Comparison of ENCODE assay signal across 8 mouse cellular contexts in genomic region chr2:36230366-36230765, GRCm38 (mm10). TPM values are rescaled to one million over a fixed set of nuclear protein-coding genes. Genes with fewer than 3 reads are reported as not detected.
DNase-seq lines count a peak whose midpoint lies in the region; ATAC-seq and TF ChIP-seq lines count a peak whose summit lies in the region.

TSS of gene Ptgs1 (plus strand) at chr2:36230426.

- no peak for DNase-seq in testis, postnatal 14 days (ENCODE audit: low spot score)
- peak; percentile 57 for DNase-seq in heart, adult 9 months (ENCODE audit: low spot score in 2 of 2)
- peak; percentile 57 to 61 for DNase-seq in kidney, adult 8-10 months
- DNase-seq in liver, result peak; percentile 63
- DNase-seq in testis, postnatal 10 days (ENCODE audit: low spot score), result no peak

- peak; percentile 55; the same call in 1 of the 2 replicates for ATAC-seq in midbrain, embryonic 15.5 days (replicated peaks)

- TF ChIP-seq CTCF in testis, adult 2 months (IDR thresholded peaks at IDR 0.05; ENCODE audit: control insufficient read depth, insufficient read depth, insufficient replicate concordance, low read depth, low read length), result no peak
- TF ChIP-seq CTCF in cortical plate, adult 2 months (IDR thresholded peaks at IDR 0.05; ENCODE audit: extremely low read depth, insufficient read depth, low read length), result no peak

- H3K4me3 ChIP-seq in testis, adult 2 months (ENCODE audit: control insufficient read depth, low read depth, low read length), result peak within 1 kb of the TSS; percentile 14
- peak within 1 kb of the TSS; percentile 50 for H3K4me3 ChIP-seq in cortical plate, adult 2 months (ENCODE audit: insufficient read depth, low read length)
- H3K4me3 ChIP-seq in midbrain, embryonic 15.5 days, result peak within 1 kb of the TSS; percentile 26

- peak within 1 kb of the TSS; percentile 54 for H3K4me2 ChIP-seq in midbrain, embryonic 15.5 days

- H3K9me3 ChIP-seq in midbrain, embryonic 15.5 days, result no peaks in the 10 kb centered on the region

- no peak for TF ChIP-seq POLR2A in testis, adult 2 months (IDR thresholded peaks at IDR 0.05; ENCODE audit: control insufficient read depth, low read depth, low read length)
- TF ChIP-seq POLR2A in cortical plate, adult 2 months (IDR thresholded peaks at IDR 0.05; ENCODE audit: extremely low read depth, insufficient read depth, low read length), result peak; percentile 21; the same call in 1 of the 2 replicates

- peak within 1 kb of the TSS; percentile 15; the same call in 1 of the 2 replicates for H3K9ac ChIP-seq in midbrain, embryonic 15.5 days

- peaks cover 5% of the 10 kb centered on the region for H3K4me1 ChIP-seq in testis, adult 2 months (ENCODE audit: control insufficient read depth, insufficient read depth, low read length)
- no peaks in the 10 kb centered on the region for H3K4me1 ChIP-seq in cortical plate, adult 2 months (ENCODE audit: control insufficient read depth, insufficient read depth, low read length)
- peaks cover 9% of the 10 kb centered on the region for H3K4me1 ChIP-seq in midbrain, embryonic 15.5 days

- H3K36me3 ChIP-seq in testis, adult 2 months (ENCODE audit: control insufficient read depth, insufficient read depth, low read length), result no peaks in the 10 kb centered on the region
- no peaks in the 10 kb centered on the region for H3K36me3 ChIP-seq in midbrain, embryonic 15.5 days (replicated peaks)

- 2% methylated on average over 18 of the region's 18 CpGs for WGBS in midbrain, embryonic 15.5 days

- H3K27ac ChIP-seq in testis, adult 2 months (ENCODE audit: control insufficient read depth, insufficient read depth, low read depth, low read length), result no peak within 1 kb of the TSS
- H3K27ac ChIP-seq in cortical plate, adult 2 months (ENCODE audit: insufficient read depth, low read length), result no peak within 1 kb of the TSS
- H3K27ac ChIP-seq in midbrain, embryonic 15.5 days, result no peak within 1 kb of the TSS

- H3K27me3 ChIP-seq in testis, adult 2 months (ENCODE audit: control insufficient read depth, insufficient read depth, low read length), result no peaks in the 10 kb centered on the region
- peaks cover 3% of the 10 kb centered on the region; the same call in 1 of the 2 replicates for H3K27me3 ChIP-seq in midbrain, embryonic 15.5 days (replicated peaks)

RNA-seq across cellular contexts. Expression of gene Ptgs1, which starts in this region (rescaled TPM):
- 0.74 and 5.4 TPM in 2 replicates for polyA plus RNA-seq in testis, adult 2 months (2012; rRNA removed)
- 15.4 and 16.6 TPM in 2 replicates for polyA plus RNA-seq in cortical plate, adult 2 months (2012; rRNA removed)
- polyA plus RNA-seq in midbrain, embryonic 15.5 days (2015; fragmentation: Nextera tagmentation; extraction: Ambion mirVana), result 4.1 and 4.9 TPM in 2 replicates

Comparison
In these comparisons a context has a peak if more than half of its experiments do, and no peak if none do; other contexts are left out.
1. DNase-seq: peak in heart, adult 9 months (2 of 2), kidney, adult 8-10 months (2 of 2) and liver (single experiment); none in testis, postnatal 14 days (single experiment) and testis, postnatal 10 days (single experiment).
2. Peak in every context shown above with its lines, with median percentiles within 50 percentile points of each other: H3K4me3 ChIP-seq.